Mouse (Mus musculus): ENCODE measurements around the gene Ints11.

DNA sequence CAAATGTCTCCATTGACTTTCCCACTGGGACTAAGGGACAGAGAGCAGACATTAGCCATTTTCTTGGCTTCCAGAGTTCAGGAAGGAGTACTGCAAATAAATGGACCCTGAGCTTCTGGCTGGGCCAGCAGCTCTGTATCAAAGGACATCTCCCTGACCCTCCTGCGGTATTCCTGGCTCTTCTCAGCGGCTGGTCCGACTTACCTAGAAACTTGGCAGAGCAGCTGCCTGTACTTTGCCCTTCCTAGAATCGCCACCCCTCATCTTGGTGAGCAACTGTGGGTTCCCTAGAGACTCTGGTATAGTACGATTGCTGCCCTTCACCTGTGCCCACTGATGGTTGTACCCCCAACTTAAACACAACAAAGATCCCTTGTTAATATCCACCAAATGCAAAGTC, 26.1 kb upstream of the Ints11 start:
- no peak for TF ChIP-seq EP300 (IDR thresholded peaks at IDR 0.05; ENCODE audit: low read depth)
- no peak for TF ChIP-seq CTCF (IDR thresholded peaks at IDR 0.05; ENCODE audit: low read depth)

All from liver, embryonic 14.5 days (tissue).